Mouse (Mus musculus): ENCODE data around the gene Rgs3. TPM values are rescaled to one million over a fixed set of nuclear protein-coding genes. Genes with fewer than 3 reads are reported as not detected.

The Rgs3 gene
- total and polyA plus RNA-seq, 3 experiments, result not detected

- no peak for TF ChIP-seq ETS1 (IDR thresholded peaks at IDR 0.05; ENCODE audit: low read depth, low read length)
- TF ChIP-seq CHD1 (IDR thresholded peaks at IDR 0.05; ENCODE audit: low read depth, low read length), result no peak
- no peak for TF ChIP-seq ZNF384 (IDR thresholded peaks at IDR 0.05; ENCODE audit: low read depth, low read length)
- DNase-seq (ENCODE audit: low read depth, low spot score), result no peak
- Histone ChIP-seq H3K4me3 (ENCODE audit: control insufficient read depth in 1 of 2, insufficient read depth in 1 of 2, low read depth in 2 of 2, low read length in 2 of 2) (no peak overlapping the region), H3K79me2 (ENCODE audit: control insufficient read depth, insufficient read depth, low read length, poor library complexity) (no peaks in the 10 kb centered on the region), H3K27me3 (ENCODE audit: control insufficient read depth in 1 of 2, insufficient read depth in 2 of 2, low read length in 2 of 2) (no peaks in the 10 kb centered on the region), H3K9me3 (replicated peaks; ENCODE audit: insufficient read depth, low read length) (no peaks in the 10 kb centered on the region), H3K36me3 (ENCODE audit: control insufficient read depth in 1 of 2, insufficient read depth in 2 of 2, low read length in 2 of 2) (no peaks in the 10 kb centered on the region), H3K27ac (ENCODE audit: control insufficient read depth, low read depth, low read length) (no peak overlapping the region), H3K4me1 (ENCODE audit: control insufficient read depth in 1 of 2, insufficient read depth in 2 of 2, low read length in 2 of 2) (no peaks in the 10 kb centered on the region), H3K9ac (ENCODE audit: control insufficient read depth, low read depth, low read length, poor library complexity, severe bottlenecking) (no peak overlapping the region)
These were observed 122.7 kb downstream of the Rgs3 start for GRCm38 (mm10) chr4:62682371-62682770.

GRCm38 (mm10) chr4:62683148-62683547 lies 123.5 kb downstream of the Rgs3 start:
- no peak for DNase-seq (ENCODE audit: low read depth, low spot score)
- Histone ChIP-seq H3K79me2 (ENCODE audit: control insufficient read depth, insufficient read depth, low read length, poor library complexity) (no peaks in the 10 kb centered on the region), H3K4me1 (ENCODE audit: control insufficient read depth in 1 of 2, insufficient read depth in 2 of 2, low read length in 2 of 2) (no peaks in the 10 kb centered on the region), H3K27ac (ENCODE audit: control insufficient read depth, low read depth, low read length) (no peak overlapping the region), H3K4me3 (ENCODE audit: control insufficient read depth in 1 of 2, insufficient read depth in 1 of 2, low read depth in 2 of 2, low read length in 2 of 2) (no peak overlapping the region), H3K27me3 (ENCODE audit: control insufficient read depth in 1 of 2, insufficient read depth in 2 of 2, low read length in 2 of 2) (no peaks in the 10 kb centered on the region), H3K9me3 (replicated peaks; ENCODE audit: insufficient read depth, low read length) (no peaks in the 10 kb centered on the region), H3K36me3 (ENCODE audit: control insufficient read depth in 1 of 2, insufficient read depth in 2 of 2, low read length in 2 of 2) (no peaks in the 10 kb centered on the region), H3K9ac (ENCODE audit: control insufficient read depth, low read depth, low read length, poor library complexity, severe bottlenecking) (no peak overlapping the region)
- TF ChIP-seq POLR2AphosphoS2 (IDR thresholded peaks at IDR 0.05; ENCODE audit: low read length), result no peak
- no peak for TF ChIP-seq MEF2A (IDR thresholded peaks at IDR 0.05; ENCODE audit: extremely low read depth, insufficient replicate concordance, low read depth, low read length, poor library complexity, severe bottlenecking)
- TF ChIP-seq JUND (IDR thresholded peaks at IDR 0.05; ENCODE audit: low read depth, low read length), result no peak
- TF ChIP-seq TAL1 (IDR thresholded peaks at IDR 0.05; ENCODE audit: low read length), result no peak
- TF ChIP-seq ZKSCAN1 (IDR thresholded peaks at IDR 0.05; ENCODE audit: low read depth, low read length), result no peak
- no peak for TF ChIP-seq CHD1 (IDR thresholded peaks at IDR 0.05; ENCODE audit: low read depth, low read length)

GRCm38 (mm10) chr4:62684351-62684750 lies 124.7 kb downstream of the Rgs3 start:
- no peak for DNase-seq (ENCODE audit: low read depth, low spot score)
- no peaks in the 10 kb centered on the region for H3K36me3 ChIP-seq (ENCODE audit: control insufficient read depth in 1 of 2, insufficient read depth in 2 of 2, low read length in 2 of 2)
- no peaks in the 10 kb centered on the region for H3K27me3 ChIP-seq (ENCODE audit: control insufficient read depth in 1 of 2, insufficient read depth in 2 of 2, low read length in 2 of 2)
- H3K9ac ChIP-seq (ENCODE audit: control insufficient read depth, low read depth, low read length, poor library complexity, severe bottlenecking), result no peak overlapping the region
- TF ChIP-seq MYB (IDR thresholded peaks at IDR 0.05; ENCODE audit: low read depth, low read length) (no peak), RAD21 (IDR thresholded peaks at IDR 0.05; ENCODE audit: low read depth, low read length) (no peak), CHD2 (IDR thresholded peaks at IDR 0.05; ENCODE audit: low read length) (no peak), BHLHE40 (IDR thresholded peaks at IDR 0.05; ENCODE audit: borderline replicate concordance, low read depth, low read length) (no peak), ELF1 (IDR thresholded peaks at IDR 0.05; ENCODE audit: low read depth, low read length) (no peak), MAZ (IDR thresholded peaks at IDR 0.05; ENCODE audit: low read depth, low read length) (no peak), RCOR1 (IDR thresholded peaks at IDR 0.05; ENCODE audit: low read depth, low read length) (no peak), NRF1 (IDR thresholded peaks at IDR 0.05; ENCODE audit: insufficient read depth, low read depth, low read length, poor library complexity, severe bottlenecking) (no peak)
- no peaks in the 10 kb centered on the region for H3K9me3 ChIP-seq (replicated peaks; ENCODE audit: insufficient read depth, low read length)
- no peaks in the 10 kb centered on the region for H3K79me2 ChIP-seq (ENCODE audit: control insufficient read depth, insufficient read depth, low read length, poor library complexity)
- H3K27ac ChIP-seq (ENCODE audit: control insufficient read depth, low read depth, low read length), result no peak overlapping the region
- H3K4me3 ChIP-seq (ENCODE audit: control insufficient read depth in 1 of 2, insufficient read depth in 1 of 2, low read depth in 2 of 2, low read length in 2 of 2), result no peak overlapping the region
- no peaks in the 10 kb centered on the region for H3K4me1 ChIP-seq (ENCODE audit: control insufficient read depth in 1 of 2, insufficient read depth in 2 of 2, low read length in 2 of 2)
